Mouse (Mus musculus) kidney, adult 2 months (tissue): ENCODE data around the gene Alkbh4. TPM values are rescaled to one million over a fixed set of nuclear protein-coding genes. Genes with fewer than 3 reads are reported as not detected.
"Not testable (repeated sequence)": the region's sequence is repeated elsewhere in the genome, so short reads cannot be mapped to it uniquely, and the experiment has no call there.

Source experiments
- DNase-seq: peaks from one replicate; pipeline ENCODE4 v3.0.0; 2021
- H3K27ac ChIP-seq: fragments of 200-500 bp; 2 replicates; pipeline ENCODE4 v1.5.1; 2012; ENCODE audit warnings: low read depth, low read length, control low read depth, inconsistent platforms; ENCODE audit not compliant: insufficient read depth
- H3K27me3 ChIP-seq: fragments of 200-500 bp; replicated peaks from 2 replicates; pipeline ENCODE4 v1.6.1; 2012; ENCODE audit warnings: mild to moderate bottlenecking, moderate library complexity, low read length, inconsistent platforms; ENCODE audit not compliant: control insufficient read depth, insufficient read depth
- H3K36me3 ChIP-seq: fragments of 200-500 bp; 2 replicates; pipeline ENCODE4 v1.6.1; 2012; ENCODE audit warnings: mild to moderate bottlenecking, moderate library complexity, low read length, inconsistent platforms; ENCODE audit not compliant: control insufficient read depth, insufficient read depth
- H3K4me1 ChIP-seq: fragments of 200-500 bp; 2 replicates; pipeline ENCODE4 v1.6.1; 2011; ENCODE audit warnings: low read length; ENCODE audit not compliant: control insufficient read depth, insufficient read depth
- H3K4me3 ChIP-seq: fragments of 200-500 bp; 2 replicates; pipeline ENCODE4 v1.5.1; 2011; ENCODE audit warnings: mild to moderate bottlenecking, low read depth, low read length, control low read depth; ENCODE audit not compliant: insufficient read depth
- CTCF ChIP-seq: fragments of 200-500 bp; conservative IDR thresholded peaks from 2 replicates; pipeline ENCODE4 v1.5.1; 2011; ENCODE audit warnings: low read depth, mild to moderate bottlenecking, control low read depth, low read length, moderate library complexity, mixed read lengths; ENCODE audit not compliant: insufficient read depth, insufficient read length
- POLR2A ChIP-seq: fragments of 200-500 bp; IDR thresholded peaks from one replicate; pipeline ENCODE4 v1.6.1; 2011; ENCODE audit warnings: low read depth, low read length, control low read depth
- WGBS: fragments of 180-500 bp; shearing (Covaris S2); methylation state at CpG from one replicate; pipeline ENCODE4 v1.1.7; 2018; 5-methylcytosine and 5-hydroxymethylcytosine counted together
- polyA plus RNA-seq: library from polyadenylated mRNA; depleted of rRNA; stranded (reverse); fragments of >200 nt; gene quantifications from 2 replicates; pipeline ENCODE4 v1.2.3, GENCODE M21; 2012

Gene Alkbh4
- polyA plus RNA-seq, 1 experiment: 11.1 TPM

DNA sequence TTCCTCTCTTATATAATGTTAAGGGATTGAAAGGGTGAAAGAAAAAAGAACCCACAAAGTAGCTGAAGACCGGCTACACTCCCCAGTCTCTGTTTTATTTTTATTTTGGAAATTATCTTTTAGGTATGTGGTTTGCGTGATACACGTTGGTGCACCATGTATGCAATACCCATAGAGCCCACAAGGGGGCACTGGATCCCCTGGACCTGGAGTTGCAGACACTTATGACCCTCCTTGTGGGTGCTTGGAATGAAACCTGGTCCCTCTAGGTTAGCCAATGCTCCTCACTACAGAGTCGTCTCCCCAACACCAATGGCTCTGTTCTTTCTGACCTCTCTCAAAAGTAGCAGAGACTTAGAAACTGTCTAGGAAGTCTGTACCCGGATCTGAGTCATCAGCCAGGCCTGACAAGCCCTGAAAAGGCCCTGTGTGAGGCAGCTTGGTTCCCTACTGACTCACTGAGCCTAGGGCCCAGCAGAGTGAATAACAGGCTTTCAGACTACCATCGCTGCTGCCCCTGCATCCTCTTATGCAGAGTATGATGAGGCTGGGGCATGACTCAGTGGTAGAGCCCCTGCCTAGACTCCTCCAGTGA lies 7.3 kb downstream of the Alkbh4 start:
- no peak for TF ChIP-seq POLR2A
- TF ChIP-seq CTCF: peak; percentile 38; the same call in 1 of the 2 replicates
- DNase-seq: no peak
- WGBS: 90% methylated on average over 6 of the region's 6 CpGs
- no peaks in the 10 kb centered on the region for H3K27me3 ChIP-seq
- H3K4me1 ChIP-seq: no peaks in the 10 kb centered on the region
- H3K27ac ChIP-seq: no peak overlapping the region
- no peak overlapping the region for H3K4me3 ChIP-seq
- 0 out of 2 replicates have a peak, but pooled peaks cover 2% of the 10 kb centered on the region for H3K36me3 ChIP-seq

DNA sequence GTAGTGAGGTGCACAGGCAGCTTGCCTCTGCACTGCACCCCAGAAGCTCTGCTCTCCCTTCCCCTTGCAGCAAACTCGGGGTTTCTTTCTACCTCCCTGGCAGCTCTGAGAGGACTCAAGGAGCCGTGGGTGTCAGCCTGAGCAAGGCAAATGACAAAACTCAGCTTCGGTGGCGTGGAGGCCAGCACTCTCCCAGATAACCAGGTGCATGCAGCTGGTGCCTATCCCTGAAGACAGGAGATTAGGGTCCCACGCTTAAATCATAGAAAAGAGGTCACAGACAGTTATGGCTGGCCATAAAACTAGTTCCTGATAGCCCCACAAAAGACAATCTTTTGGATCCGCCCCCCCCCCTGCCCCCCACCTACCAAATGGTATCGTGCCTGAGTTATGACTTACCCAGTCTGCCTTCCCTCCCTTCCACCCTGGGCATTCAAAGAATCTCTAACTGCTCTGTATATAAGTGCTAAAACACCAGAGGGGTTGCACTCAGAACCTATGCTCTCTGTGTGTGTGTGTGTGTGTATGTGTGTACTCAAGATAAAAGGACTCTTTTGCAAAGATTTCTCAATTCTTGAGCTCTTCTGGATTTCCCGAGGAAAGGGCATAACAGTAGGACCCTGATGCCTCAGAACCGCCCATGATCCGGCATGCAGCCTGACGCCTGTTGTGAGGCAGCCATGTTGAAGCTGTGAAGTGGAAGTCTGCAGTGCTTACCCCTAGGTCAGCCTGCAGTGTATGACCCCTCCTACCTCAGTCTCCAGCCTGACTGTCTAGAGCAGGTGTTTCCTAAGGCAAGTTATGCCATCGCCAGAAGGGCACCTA lies 8.9 kb downstream of the Alkbh4 start:
- Histone ChIP-seq H3K4me1 (no peaks in the 10 kb centered on the region), H3K27me3 (no peaks in the 10 kb centered on the region), H3K36me3 (0 out of 2 replicates have a peak, but pooled peaks cover 2% of the 10 kb centered on the region), H3K4me3 (no peak overlapping the region), H3K27ac (no peak overlapping the region)
- TF ChIP-seq POLR2A: no peak
- TF ChIP-seq CTCF: no peak
- WGBS: 37% methylated on average over 12 of the region's 12 CpGs
- no peak for DNase-seq

DNA sequence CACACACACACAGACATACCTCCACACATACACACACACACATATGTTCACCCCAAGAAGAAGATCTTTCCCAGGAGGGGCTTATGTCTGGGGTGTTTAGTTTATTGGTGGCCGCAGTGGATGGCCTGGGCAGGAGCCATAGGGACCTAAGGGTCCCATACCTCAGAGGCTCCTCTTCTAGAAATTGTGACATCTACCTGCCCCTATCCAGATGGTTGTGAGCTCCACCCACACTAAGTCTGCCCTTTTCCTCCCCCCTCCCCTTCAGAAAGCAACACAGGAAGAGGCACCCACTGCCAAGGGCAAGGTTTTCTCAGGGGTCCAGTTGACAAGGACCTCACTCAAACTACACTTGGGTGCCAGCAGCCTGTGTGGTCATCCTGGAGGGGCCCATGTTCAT lies 11.0 kb downstream of the Alkbh4 start:
- H3K4me1 ChIP-seq: no peaks in the 10 kb centered on the region
- 88% methylated on average over 1 of the region's 1 CpGs for WGBS

DNA sequence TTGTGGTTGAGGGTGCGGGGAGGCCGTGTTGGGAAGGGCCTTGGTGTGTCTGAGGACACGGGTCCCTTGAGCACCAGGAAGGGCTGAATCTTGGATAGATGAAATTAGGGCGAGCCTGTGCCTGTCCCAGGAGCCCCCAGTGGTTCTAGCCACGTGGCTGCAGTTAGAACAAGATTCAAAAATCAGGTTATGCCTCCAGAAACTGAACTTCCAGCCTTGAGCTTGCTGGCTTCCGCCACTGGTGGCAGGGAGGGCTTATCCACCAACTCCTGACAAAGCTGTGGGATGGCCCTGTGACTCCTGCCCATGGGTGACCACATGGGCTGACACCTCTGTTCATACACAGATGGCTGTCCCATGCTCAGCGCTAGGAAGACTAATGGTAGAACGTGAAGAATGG lies 11.8 kb downstream of the Alkbh4 start:
- H3K36me3 ChIP-seq: no peaks in the 10 kb centered on the region
- DNase-seq: no peak
- H3K4me3 ChIP-seq: no peak overlapping the region
- no peaks in the 10 kb centered on the region for H3K27me3 ChIP-seq
- no peaks in the 10 kb centered on the region for H3K4me1 ChIP-seq
- H3K27ac ChIP-seq: no peak overlapping the region
- TF ChIP-seq POLR2A (no peak), CTCF (no peak)
- 76% methylated on average over 8 of the region's 8 CpGs for WGBS

More for the DNA sequence above, 11.0 kb downstream of the Alkbh4 start:
- Histone ChIP-seq H3K27ac (no peak overlapping the region), H3K27me3 (no peaks in the 10 kb centered on the region), H3K36me3 (no peaks in the 10 kb centered on the region), H3K4me3 (no peak overlapping the region)
- DNase-seq: no peak
- TF ChIP-seq POLR2A: no peak
- no peak for TF ChIP-seq CTCF

DNA sequence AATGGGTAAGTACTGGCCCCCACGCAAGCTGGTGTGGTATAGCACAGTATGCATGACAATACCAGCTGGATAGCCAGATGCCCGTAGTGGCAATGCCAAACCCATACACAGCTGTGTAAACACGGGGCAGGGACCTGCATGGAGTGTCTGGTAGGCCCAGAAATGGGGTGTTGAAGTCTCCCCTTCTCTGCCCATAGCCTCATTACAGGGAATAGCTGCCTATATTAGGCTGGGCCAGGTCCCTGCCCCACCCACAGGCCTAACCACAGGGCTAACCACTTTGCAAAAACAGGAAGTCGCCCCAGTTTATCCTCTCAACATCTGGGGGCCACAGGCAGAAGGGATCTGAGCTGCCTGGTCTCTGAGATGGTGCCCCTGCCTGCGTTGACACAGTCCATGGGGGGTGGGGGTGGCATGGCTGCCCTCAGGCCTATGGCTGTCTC lies 13.2 kb downstream of the Alkbh4 start:
- not testable (repeated sequence) for H3K36me3 ChIP-seq, H3K27me3 ChIP-seq, H3K27ac ChIP-seq, H3K4me1 ChIP-seq, DNase-seq, H3K4me3 ChIP-seq
- WGBS: 73% methylated on average over 5 of the region's 5 CpGs

DNA sequence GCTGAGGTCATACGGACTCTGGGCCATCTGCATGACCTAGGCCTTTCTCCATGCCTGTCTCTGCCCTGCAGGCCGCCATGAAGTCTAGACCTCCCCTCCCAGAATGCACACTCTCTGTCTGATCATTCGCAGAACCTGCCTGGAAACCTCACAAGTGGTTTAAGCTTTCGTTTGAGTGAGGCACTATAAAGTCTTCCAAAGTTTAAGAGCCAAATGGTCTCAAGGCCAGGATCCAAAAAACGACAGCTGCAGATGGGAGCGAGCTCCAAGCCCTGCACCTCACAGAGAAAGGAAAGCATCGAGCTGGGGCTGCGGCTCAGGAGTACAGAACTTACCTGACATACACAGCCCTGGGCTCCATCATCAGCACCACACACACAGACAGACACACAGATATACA lies 16.4 kb downstream of the Alkbh4 start:
- DNase-seq: no peak
- TF ChIP-seq CTCF (no peak), POLR2A (no peak)
- H3K27ac ChIP-seq: no peak overlapping the region
- H3K27me3 ChIP-seq: no peaks in the 10 kb centered on the region
- H3K4me3 ChIP-seq: no peak overlapping the region
- H3K36me3 ChIP-seq: no peaks in the 10 kb centered on the region
- H3K4me1 ChIP-seq: no peaks in the 10 kb centered on the region
- 62% methylated on average over 8 of the region's 8 CpGs for WGBS

DNA sequence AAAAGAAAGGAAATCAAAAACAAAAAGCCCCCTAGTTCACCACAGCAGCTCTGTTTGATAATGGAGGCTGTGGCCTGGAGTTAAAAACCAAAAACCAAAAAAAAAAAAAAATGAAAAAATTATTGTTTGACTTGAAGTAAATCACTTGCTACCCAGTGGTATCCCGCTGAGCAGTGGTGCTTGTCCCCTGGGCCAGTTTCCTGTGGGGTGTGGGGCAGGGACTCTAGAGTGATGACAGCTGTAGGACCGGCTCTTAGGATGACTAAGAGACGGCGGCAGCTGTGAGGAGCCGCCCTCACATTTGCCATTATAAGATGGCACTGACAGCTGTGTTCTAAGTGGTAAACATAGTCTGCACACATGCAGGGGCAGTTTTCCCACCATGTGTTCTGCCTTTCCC lies 19.5 kb downstream of the Alkbh4 start:
- peak; percentile 33 for DNase-seq
- H3K4me3 ChIP-seq: no peak overlapping the region
- H3K36me3 ChIP-seq: no peaks in the 10 kb centered on the region
- H3K27ac ChIP-seq: no peak overlapping the region
- TF ChIP-seq POLR2A: no peak
- TF ChIP-seq CTCF: no peak
- H3K4me1 ChIP-seq: no peaks in the 10 kb centered on the region
- 69% methylated on average over 5 of the region's 5 CpGs for WGBS
- H3K27me3 ChIP-seq: no peaks in the 10 kb centered on the region

DNA sequence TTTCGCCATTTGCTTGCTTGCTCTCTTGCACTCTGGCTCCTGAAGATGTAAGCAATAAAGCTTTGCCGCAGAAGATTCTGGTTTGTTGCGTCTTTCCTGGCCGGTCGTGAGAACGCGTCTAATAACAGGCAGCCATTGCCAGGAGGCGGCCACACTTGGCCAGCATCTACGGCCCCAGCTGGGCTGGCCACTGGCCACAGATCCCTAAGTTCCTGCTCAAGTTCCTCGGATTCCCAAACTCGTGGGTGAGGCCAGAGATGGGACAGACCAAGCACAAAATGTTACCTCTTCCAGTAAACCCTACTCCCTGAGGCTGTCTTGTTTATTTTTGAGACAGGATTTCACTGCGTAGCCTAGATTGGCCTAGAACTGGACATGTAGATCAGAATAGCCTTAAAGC lies 24.1 kb downstream of the Alkbh4 start:
- WGBS: 79% methylated on average over 11 of the region's 12 CpGs
- not testable (repeated sequence) for H3K36me3 ChIP-seq, H3K27me3 ChIP-seq, H3K4me1 ChIP-seq, H3K4me3 ChIP-seq, H3K27ac ChIP-seq
- DNase-seq: peak; percentile 36
